Mouse (Mus musculus): ENCODE data around the gene Klhl15.

DNA sequence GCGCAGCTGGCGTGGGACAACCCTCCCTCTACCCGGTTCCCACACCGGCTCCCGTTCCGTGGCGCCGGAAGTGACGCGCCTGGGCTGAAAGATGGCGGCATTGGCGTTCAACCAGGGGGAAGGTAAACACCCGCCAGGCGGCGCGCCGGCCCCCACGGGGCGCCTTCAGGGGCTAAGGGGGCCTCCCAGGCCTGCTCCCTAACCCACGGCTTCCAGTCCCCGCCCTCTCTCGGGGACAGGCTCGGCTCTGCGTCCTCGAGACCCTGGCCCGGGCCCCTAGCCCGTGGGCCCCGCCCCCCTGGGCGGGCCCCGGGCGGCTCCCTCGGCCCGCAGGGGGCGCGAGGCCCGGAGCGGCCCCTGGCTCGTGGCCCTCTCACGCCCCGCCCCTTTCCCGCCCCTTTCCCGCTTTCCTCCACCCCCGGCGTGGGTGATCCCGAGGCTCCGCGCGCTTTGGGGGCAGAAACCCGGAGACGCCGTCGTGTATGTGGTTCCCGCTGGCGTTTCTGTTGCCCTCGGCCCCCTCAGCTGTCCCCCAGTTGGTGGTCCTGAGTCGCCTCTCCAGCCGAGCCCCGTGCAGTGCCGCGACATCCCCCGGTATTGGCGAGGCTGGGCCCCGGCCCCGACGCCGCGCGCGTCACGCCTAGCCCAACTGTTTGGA lies at the start of gene Klhl15:
- TF ChIP-seq GATA1 (IDR thresholded peaks at IDR 0.05; ENCODE audit: borderline replicate concordance, low read length) (no peak), FLI1 (IDR thresholded peaks at IDR 0.05; ENCODE audit: low read length) (no peak)

Measured in megakaryocyte, embryonic 14.5 days (primary cell).